In genomic region chr2:156126992-156127391, GRCm38 (mm10) we compare ENCODE assay signal across 8 mouse cellular contexts. TPM values are rescaled to one million over a fixed set of nuclear protein-coding genes. Genes with fewer than 3 reads are reported as not detected.
DNase-seq lines count a peak whose midpoint lies in the region; ATAC-seq and TF ChIP-seq lines count a peak whose summit lies in the region.

Gene Gm28036 (minus strand): TSS chr2:156127092.

- no peak within 1 kb of the TSS for H3K4me3 ChIP-seq in liver, embryonic 11.5 days (ENCODE audit: low read depth, low read length)
- no peak within 1 kb of the TSS for H3K4me3 ChIP-seq in liver, postnatal 0 days (ENCODE audit: low read depth, low read length)
- H3K4me3 ChIP-seq in embryonic fibroblast, embryonic 13.5 days (ENCODE audit: insufficient read depth, low read length): no peak within 1 kb of the TSS
- no peak within 1 kb of the TSS for H3K4me3 ChIP-seq in intestine, embryonic 15.5 days (replicated peaks)
- no peak within 1 kb of the TSS for H3K4me3 ChIP-seq in neural tube, embryonic 12.5 days

- no peak within 1 kb of the TSS for H3K9ac ChIP-seq in liver, embryonic 11.5 days (ENCODE audit: low read depth, low read length)
- H3K9ac ChIP-seq in liver, postnatal 0 days (replicated peaks): no peak within 1 kb of the TSS
- H3K9ac ChIP-seq in intestine, embryonic 15.5 days: no peak within 1 kb of the TSS
- no peak within 1 kb of the TSS for H3K9ac ChIP-seq in neural tube, embryonic 12.5 days

- H3K36me3 ChIP-seq in liver, embryonic 11.5 days (ENCODE audit: control insufficient read depth, insufficient read depth, low read length): peaks cover 20% of the 10 kb centered on the region
- peaks cover 40% of the 10 kb centered on the region for H3K36me3 ChIP-seq in liver, postnatal 0 days (replicated peaks; ENCODE audit: insufficient read depth, low read length)
- 0 out of 2 replicates have a peak, but pooled peaks cover 7% of the 10 kb centered on the region for H3K36me3 ChIP-seq in intestine, embryonic 15.5 days
- peaks cover 24% of the 10 kb centered on the region for H3K36me3 ChIP-seq in neural tube, embryonic 12.5 days

- H3K4me2 ChIP-seq in liver, embryonic 11.5 days: no peak within 1 kb of the TSS
- no peak within 1 kb of the TSS for H3K4me2 ChIP-seq in liver, postnatal 0 days (ENCODE audit: low read depth, low read length)
- no peak within 1 kb of the TSS for H3K4me2 ChIP-seq in intestine, embryonic 15.5 days (replicated peaks)
- no peak within 1 kb of the TSS for H3K4me2 ChIP-seq in neural tube, embryonic 12.5 days (replicated peaks)

- no peak for DNase-seq in liver, embryonic 11.5 days (ENCODE audit: low spot score)
- DNase-seq in liver, postnatal 0 days: no peak
- no peak for DNase-seq in thymus, adult 18-20 months

- no peaks in the 10 kb centered on the region for H3K9me3 ChIP-seq in liver, embryonic 11.5 days (ENCODE audit: control insufficient read depth, low read length)
- no peaks in the 10 kb centered on the region for H3K9me3 ChIP-seq in liver, postnatal 0 days (ENCODE audit: low read length)
- no peaks in the 10 kb centered on the region for H3K9me3 ChIP-seq in intestine, embryonic 15.5 days
- no peaks in the 10 kb centered on the region for H3K9me3 ChIP-seq in neural tube, embryonic 12.5 days

- no peaks in the 10 kb centered on the region for H3K4me1 ChIP-seq in liver, embryonic 11.5 days (replicated peaks; ENCODE audit: control insufficient read depth, insufficient read depth, low read length)
- H3K4me1 ChIP-seq in liver, postnatal 0 days (ENCODE audit: insufficient read depth): no peaks in the 10 kb centered on the region
- H3K4me1 ChIP-seq in embryonic fibroblast, embryonic 13.5 days (ENCODE audit: control insufficient read depth, insufficient read depth, low read length): no peaks in the 10 kb centered on the region
- H3K4me1 ChIP-seq in intestine, embryonic 15.5 days (replicated peaks): no peaks in the 10 kb centered on the region
- no peaks in the 10 kb centered on the region for H3K4me1 ChIP-seq in neural tube, embryonic 12.5 days

- TF ChIP-seq POLR2A in embryonic fibroblast, embryonic 13.5 days (IDR thresholded peaks at IDR 0.05; ENCODE audit: low read depth, low read length): no peak

- WGBS in liver, embryonic 11.5 days: 92% methylated on average over 5 of the region's 5 CpGs
- WGBS in liver, postnatal 0 days (ENCODE audit: insufficient replicate concordance): 98% methylated on average over 5 of the region's 5 CpGs
- 96% methylated on average over 5 of the region's 5 CpGs for WGBS in intestine, embryonic 15.5 days
- 96% methylated on average over 5 of the region's 5 CpGs for WGBS in neural tube, embryonic 12.5 days

- ATAC-seq in liver, embryonic 11.5 days (replicated peaks; ENCODE audit: low FRiP score): no peak
- ATAC-seq in liver, postnatal 0 days: no peak
- ATAC-seq in intestine, embryonic 15.5 days: no peak
- no peak for ATAC-seq in neural tube, embryonic 12.5 days (ENCODE audit: low FRiP score, low read depth)
- no peak for ATAC-seq in megakaryocyte progenitor cell, adult 5-6 weeks (replicated peaks; ENCODE audit: poor library complexity)
- ATAC-seq in megakaryocyte, adult 5-6 weeks (ENCODE audit: poor library complexity, severe bottlenecking): no peak

- TF ChIP-seq EP300 in liver, postnatal 0 days (IDR thresholded peaks at IDR 0.05; ENCODE audit: low read depth): no peak

- H3K27ac ChIP-seq in liver, embryonic 11.5 days (ENCODE audit: low read depth, low read length): no peak within 1 kb of the TSS
- no peak within 1 kb of the TSS for H3K27ac ChIP-seq in liver, postnatal 0 days (ENCODE audit: low read depth)
- no peak within 1 kb of the TSS for H3K27ac ChIP-seq in embryonic fibroblast, embryonic 13.5 days (ENCODE audit: insufficient read depth, low read length)
- H3K27ac ChIP-seq in intestine, embryonic 15.5 days: no peak within 1 kb of the TSS
- no peak within 1 kb of the TSS for H3K27ac ChIP-seq in neural tube, embryonic 12.5 days

- TF ChIP-seq CTCF in liver, postnatal 0 days (IDR thresholded peaks at IDR 0.05; ENCODE audit: low read depth): no peak
- TF ChIP-seq CTCF in embryonic fibroblast, embryonic 13.5 days (IDR thresholded peaks at IDR 0.05; ENCODE audit: borderline replicate concordance, insufficient read depth, low read length): no peak

- H3K27me3 ChIP-seq in liver, embryonic 11.5 days (replicated peaks; ENCODE audit: control insufficient read depth, insufficient read depth, low read length): no peaks in the 10 kb centered on the region
- H3K27me3 ChIP-seq in liver, postnatal 0 days (ENCODE audit: insufficient read depth, low read length): no peaks in the 10 kb centered on the region
- H3K27me3 ChIP-seq in intestine, embryonic 15.5 days (replicated peaks): no peaks in the 10 kb centered on the region
- no peaks in the 10 kb centered on the region for H3K27me3 ChIP-seq in neural tube, embryonic 12.5 days (replicated peaks)

RNA-seq across cellular contexts. Expression of gene Gm28036, which starts in this region (rescaled TPM):
- polyA plus RNA-seq in liver, embryonic 11.5 days (2014; fragmentation: Nextera tagmentation; extraction: Ambion mirVana): 10.8 and 12.1 TPM in 2 replicates
- 0.88 and 3.0 TPM in 2 replicates for polyA plus RNA-seq in liver, postnatal 0 days (2015; fragmentation: Nextera tagmentation; extraction: Ambion mirVana)
- polyA plus RNA-seq in embryonic fibroblast, embryonic 13.5 days (2011; ENCODE audit: insufficient read length, low read depth, missing spikeins): 29.0 and 29.7 TPM in 2 replicates
- polyA plus RNA-seq in intestine, embryonic 15.5 days (2015; fragmentation: Nextera tagmentation; extraction: Ambion mirVana): 11.8 and 15.7 TPM in 2 replicates
- polyA plus RNA-seq in neural tube, embryonic 12.5 days (2016; fragmentation: Nextera tagmentation; extraction: Ambion mirVana): 27.9 and 30.2 TPM in 2 replicates
- total RNA-seq in megakaryocyte progenitor cell, adult 5-6 weeks (2015): 1.6 and 6.4 TPM in 2 replicates
- 23.1 and 25.5 TPM in 2 replicates for total RNA-seq in megakaryocyte progenitor cell, adult 5-6 weeks (2017)
- total RNA-seq in megakaryocyte, adult 5-6 weeks (2015): 0.38 and 6.3 TPM in 2 replicates
- 25.2 and 25.8 TPM in 2 replicates for total RNA-seq in megakaryocyte, adult 5-6 weeks (2017)
